Mouse (Mus musculus): ENCODE measurements around the gene Tcap. TPM values are rescaled to one million over a fixed set of nuclear protein-coding genes. Genes with fewer than 3 reads are reported as not detected.

Gene Tcap
- total and polyA plus RNA-seq, 3 experiments = not detected

- in situ Hi-C loops (cut with MboI; ENCODE audit: low pct_ligation_motif_present, low pct_unique_long_range_greater_than_20kb, low sequenced_read_pairs) (no loop called here), dilution Hi-C loops (cut with MboI; ENCODE audit: extremely low pct_ligation_motif_present, extremely low pct_unique_long_range_greater_than_20kb, low sequenced_read_pairs) (no loop called here)
- TF ChIP-seq MXI1 (IDR thresholded peaks at IDR 0.05; ENCODE audit: low read depth, low read length) = no peak
- TF ChIP-seq MYC (IDR thresholded peaks at IDR 0.05; ENCODE audit: low read depth, low read length) = no peak
- no peak for TF ChIP-seq RAD21 (IDR thresholded peaks at IDR 0.05; ENCODE audit: low read depth, low read length)
- no peak for TF ChIP-seq E2F4 (IDR thresholded peaks at IDR 0.05; ENCODE audit: insufficient replicate concordance, low read depth, low read length)
- TF ChIP-seq ZMIZ1 (IDR thresholded peaks at IDR 0.05; ENCODE audit: low read depth, low read length) = no peak
- no peak for TF ChIP-seq JUN (IDR thresholded peaks at IDR 0.05; ENCODE audit: insufficient read depth, low read depth, low read length)
- no peak for TF ChIP-seq SMC3 (IDR thresholded peaks at IDR 0.05; ENCODE audit: low read depth, low read length)
- no peak for TF ChIP-seq UBTF (IDR thresholded peaks at IDR 0.05; ENCODE audit: low read depth, low read length)
- Histone ChIP-seq H3K27me3 (replicated peaks) (peaks cover 93% of the 10 kb centered on the region), H3K4me1 (ENCODE audit: control insufficient read depth in 1 of 2, insufficient read depth in 2 of 2) (no peaks in the 10 kb centered on the region; a peak in 2 of 4 replicates), H3K79me2 (replicated peaks; ENCODE audit: control insufficient read depth, extremely low read depth, insufficient read depth, poor library complexity, severe bottlenecking) (no peaks in the 10 kb centered on the region), H3K9ac (ENCODE audit: insufficient read depth, low read depth) (peak overlapping the region; percentile 15; the same call in 1 of the 2 replicates), H3K4me2 (ENCODE audit: insufficient read depth, low read depth, poor library complexity, severe bottlenecking) (peak overlapping the region; percentile 62), H3K9me3 (replicated peaks; ENCODE audit: low read length) (no peaks in the 10 kb centered on the region), H3K27ac (ENCODE audit: insufficient read depth, low read depth) (no peak overlapping the region), H3K36me3 (replicated peaks in 1 of 2; ENCODE audit: control insufficient read depth in 1 of 2, insufficient read depth in 1 of 2, low read length in 1 of 2) (no peaks in the 10 kb centered on the region), H3K4me3 (replicated peaks in 1 of 3; ENCODE audit: low read depth in 2 of 3, low read length in 2 of 3, poor library complexity in 1 of 3) (peak overlapping the region in 1 of 3 experiments; percentile 57)
- DNase-seq (ENCODE audit: extremely low read depth) = no peak
Observed at GRCm38 (mm10) chr11:98412797-98413301, 29.2 kb downstream of the Tcap start.

- Histone ChIP-seq H3K27me3 (replicated peaks) (peaks cover 94% of the 10 kb centered on the region), H3K4me1 (ENCODE audit: control insufficient read depth in 1 of 2, insufficient read depth in 2 of 2) (no peaks in the 10 kb centered on the region; a peak in 2 of 4 replicates), H3K4me2 (ENCODE audit: insufficient read depth, low read depth, poor library complexity, severe bottlenecking) (no peak overlapping the region), H3K4me3 (replicated peaks in 1 of 3; ENCODE audit: low read depth in 2 of 3, low read length in 2 of 3, poor library complexity in 1 of 3) (no peak overlapping the region), H3K9me3 (replicated peaks; ENCODE audit: low read length) (no peaks in the 10 kb centered on the region), H3K27ac (ENCODE audit: insufficient read depth, low read depth) (no peak overlapping the region), H3K79me2 (replicated peaks; ENCODE audit: control insufficient read depth, extremely low read depth, insufficient read depth, poor library complexity, severe bottlenecking) (no peaks in the 10 kb centered on the region), H3K9ac (ENCODE audit: insufficient read depth, low read depth) (no peak overlapping the region), H3K36me3 (replicated peaks in 1 of 2; ENCODE audit: control insufficient read depth in 1 of 2, insufficient read depth in 1 of 2, low read length in 1 of 2) (no peaks in the 10 kb centered on the region)
- TF ChIP-seq CHD1 (IDR thresholded peaks at IDR 0.05; ENCODE audit: low read depth, low read length) (no peak), MAX (IDR thresholded peaks at IDR 0.05; ENCODE audit: low read length) (no peak), HCFC1 (IDR thresholded peaks at IDR 0.05; ENCODE audit: low read depth, low read length) (no peak), ELF1 (IDR thresholded peaks at IDR 0.05; ENCODE audit: low read depth, low read length) (no peak), IRF4 (IDR thresholded peaks at IDR 0.05; ENCODE audit: low read depth, low read length) (no peak), KAT2A (IDR thresholded peaks at IDR 0.05; ENCODE audit: insufficient replicate concordance, low read length) (no peak), GABPA (IDR thresholded peaks at IDR 0.05; ENCODE audit: insufficient replicate concordance, low read depth, low read length) (no peak), JUND (conservative IDR thresholded peaks at IDR 0.05; ENCODE audit: low read depth, low read length) (no peak), TCF12 (IDR thresholded peaks at IDR 0.05; ENCODE audit: low read depth, low read length) (no peak), CTCF (conservative IDR thresholded peaks at IDR 0.05 in 1 of 2, IDR thresholded peaks at IDR 0.05 in 1 of 2; ENCODE audit: low read depth in 2 of 2, low read length in 2 of 2) (no peak), E2F4 (IDR thresholded peaks at IDR 0.05; ENCODE audit: insufficient replicate concordance, low read depth, low read length) (no peak)
- DNase-seq (ENCODE audit: extremely low read depth) = no peak
- in situ Hi-C loops (cut with MboI; ENCODE audit: low pct_ligation_motif_present, low pct_unique_long_range_greater_than_20kb, low sequenced_read_pairs) (no loop called here), dilution Hi-C loops (cut with MboI; ENCODE audit: extremely low pct_ligation_motif_present, extremely low pct_unique_long_range_greater_than_20kb, low sequenced_read_pairs) (no loop called here)
Observed at GRCm38 (mm10) chr11:98413731-98414130, 30.1 kb downstream of the Tcap start.
